Mouse (Mus musculus) MEL (cell line): ENCODE measurements around the gene Trmt1. TPM values are rescaled to one million over a fixed set of nuclear protein-coding genes. Genes with fewer than 3 reads are reported as not detected.
A peak's percentile ranks its signal among the peaks of the same experiment; 100 is the strongest.

ENCODE experiments used
- DNase-seq: peaks from one replicate; pipeline ENCODE4 v3.0.0; 2011; ENCODE audit warnings: low read depth, low spot score
- H3K27ac ChIP-seq: 2 replicates; pipeline ENCODE4 v1.5.1; 2012; ENCODE audit warnings: low read depth, mild to moderate bottlenecking, control low read depth, low read length, moderate library complexity; ENCODE audit not compliant: control insufficient read depth
- H3K27me3 ChIP-seq, 2 experiments: fragments of 150-350 bp in 1 of 2; sonication (generic) in 1 of 2; 2 replicates each; pipeline ENCODE4 v1.6.1; 2012; ENCODE audit warnings: low read length in 2 of 2, mild to moderate bottlenecking in 2 of 2, improper control_type of control experiment in 1 of 2, moderate library complexity in 1 of 2; ENCODE audit not compliant: insufficient read depth in 2 of 2, control insufficient read depth in 1 of 2
- H3K36me3 ChIP-seq, 2 experiments: 2 replicates each; pipeline ENCODE4 v1.6.1; 2012 to 2014; ENCODE audit warnings: low read length in 2 of 2, improper control_type of control experiment in 1 of 2, inconsistent platforms in 1 of 2, mild to moderate bottlenecking in 1 of 2; ENCODE audit not compliant: insufficient read depth in 2 of 2, control insufficient read depth in 1 of 2
- H3K4me1 ChIP-seq, 2 experiments: fragments of 150-350 bp in 1 of 2; sonication (generic) in 1 of 2; 2 replicates each; pipeline ENCODE4 v1.6.1; 2012; ENCODE audit warnings: low read length in 2 of 2, improper control_type of control experiment in 1 of 2, mild to moderate bottlenecking in 1 of 2; ENCODE audit not compliant: insufficient read depth in 2 of 2, control insufficient read depth in 1 of 2
- H3K4me3 ChIP-seq, 2 experiments: fragments of 150-350 bp in 1 of 2; sonication (generic) in 1 of 2; 2 replicates each; pipeline ENCODE4 v1.5.1; 2012; ENCODE audit warnings: low read depth in 2 of 2, low read length in 2 of 2, mild to moderate bottlenecking in 2 of 2, moderate library complexity in 2 of 2, control low read depth in 1 of 2, improper control_type of control experiment in 1 of 2; ENCODE audit not compliant: control insufficient read depth in 1 of 2, insufficient read depth in 1 of 2
- H3K79me2 ChIP-seq: 2 replicates; pipeline ENCODE4 v1.6.1; 2012; ENCODE audit warnings: mild to moderate bottlenecking, low read length, moderate library complexity; ENCODE audit not compliant: control insufficient read depth, poor library complexity, insufficient read depth
- H3K9ac ChIP-seq: 2 replicates; pipeline ENCODE4 v1.6.1; 2012; ENCODE audit warnings: low read depth, mild to moderate bottlenecking, control low read depth, low read length, moderate library complexity; ENCODE audit not compliant: control insufficient read depth, poor library complexity, severe bottlenecking
- H3K9me3 ChIP-seq: fragments of 150-350 bp; sonication (generic); replicated peaks from 2 replicates; pipeline ENCODE4 v1.6.1; 2012; ENCODE audit warnings: mild to moderate bottlenecking, low read length, improper control_type of control experiment, moderate library complexity; ENCODE audit not compliant: insufficient read depth
- BHLHE40 ChIP-seq: IDR thresholded peaks from 2 replicates; pipeline ENCODE4 v1.6.1; 2012; ENCODE audit warnings: low read depth, mild to moderate bottlenecking, inconsistent platforms, low read length, improper control_type of control experiment, borderline replicate concordance
- CHD1 ChIP-seq: IDR thresholded peaks from 2 replicates; pipeline ENCODE4 v1.6.1; 2012; ENCODE audit warnings: low read depth, mild to moderate bottlenecking, inconsistent platforms, low read length, improper control_type of control experiment
- CHD2 ChIP-seq: IDR thresholded peaks from 2 replicates; pipeline ENCODE4 v1.6.1; 2011; ENCODE audit warnings: low read length, improper control_type of control experiment
- CTCF ChIP-seq, 3 experiments: IDR thresholded peaks in 2 of 3; conservative IDR thresholded peaks in 1 of 3; 2 replicates each; pipeline ENCODE4 v1.5.1; 2011 to 2012; ENCODE audit warnings: low read length in 3 of 3, low read depth in 2 of 3, mild to moderate bottlenecking in 2 of 3, improper control_type of control experiment in 1 of 3, inconsistent platforms in 1 of 3, mixed read lengths in 1 of 3, moderate library complexity in 1 of 3; ENCODE audit not compliant: control insufficient read depth in 1 of 3, insufficient read depth in 1 of 3, poor library complexity in 1 of 3, severe bottlenecking in 1 of 3
- ELF1 ChIP-seq: IDR thresholded peaks from 2 replicates; pipeline ENCODE4 v1.6.1; 2014; ENCODE audit warnings: low read depth, mild to moderate bottlenecking, inconsistent platforms, low read length, improper control_type of control experiment, moderate library complexity
- EP300 ChIP-seq, 2 experiments: IDR thresholded peaks; 2 replicates each; pipeline ENCODE4 v1.6.1; 2011; ENCODE audit warnings: improper control_type of control experiment in 2 of 2, low read length in 2 of 2, low read depth in 1 of 2, mild to moderate bottlenecking in 1 of 2
- ETS1 ChIP-seq: IDR thresholded peaks from 2 replicates; pipeline ENCODE4 v1.6.1; 2012; ENCODE audit warnings: low read depth, mild to moderate bottlenecking, inconsistent platforms, low read length, improper control_type of control experiment, moderate library complexity
- MAZ ChIP-seq: IDR thresholded peaks from 2 replicates; pipeline ENCODE4 v1.6.1; 2012; ENCODE audit warnings: low read depth, mild to moderate bottlenecking, inconsistent platforms, low read length, improper control_type of control experiment
- MEF2A ChIP-seq: IDR thresholded peaks from 2 replicates; pipeline ENCODE4 v1.6.1; 2014; ENCODE audit warnings: low read depth, mild to moderate bottlenecking, inconsistent platforms, low read length, improper control_type of control experiment; ENCODE audit not compliant: poor library complexity, insufficient replicate concordance, severe bottlenecking; ENCODE audit errors: extremely low read depth
- MYB ChIP-seq: IDR thresholded peaks from 2 replicates; pipeline ENCODE4 v1.6.1; 2011; ENCODE audit warnings: mild to moderate bottlenecking, low read depth, low read length, improper control_type of control experiment
- MYC ChIP-seq: IDR thresholded peaks from 2 replicates; pipeline ENCODE4 v1.6.1; 2011; ENCODE audit warnings: low read depth, mild to moderate bottlenecking, low read length, improper control_type of control experiment, moderate library complexity
- POLR2AphosphoS2 ChIP-seq: IDR thresholded peaks from 2 replicates; pipeline ENCODE4 v1.6.1; 2011; ENCODE audit warnings: low read length, improper control_type of control experiment
- POLR2AphosphoS5 ChIP-seq: IDR thresholded peaks from 2 replicates; pipeline ENCODE4 v1.6.1; 2012; ENCODE audit warnings: low read depth, borderline replicate concordance, mild to moderate bottlenecking, inconsistent platforms, low read length, moderate library complexity, mixed read lengths
- RCOR1 ChIP-seq: IDR thresholded peaks from 2 replicates; pipeline ENCODE4 v1.6.1; 2012; ENCODE audit warnings: low read depth, mild to moderate bottlenecking, inconsistent platforms, low read length, improper control_type of control experiment
- SIN3A ChIP-seq: IDR thresholded peaks from 2 replicates; pipeline ENCODE4 v1.6.1; 2012; ENCODE audit warnings: low read length, improper control_type of control experiment, inconsistent platforms
- SMC3 ChIP-seq: IDR thresholded peaks from 2 replicates; pipeline ENCODE4 v1.6.1; 2011; ENCODE audit warnings: low read depth, low read length, improper control_type of control experiment
- TBP ChIP-seq: IDR thresholded peaks from 2 replicates; pipeline ENCODE4 v1.8.0; 2011; ENCODE audit warnings: low read depth, low read length, improper control_type of control experiment
- ZC3H11A ChIP-seq: IDR thresholded peaks from 2 replicates; pipeline ENCODE4 v1.6.1; 2012; ENCODE audit warnings: low read depth, mild to moderate bottlenecking, inconsistent platforms, low read length, improper control_type of control experiment
- ZKSCAN1 ChIP-seq: IDR thresholded peaks from 2 replicates; pipeline ENCODE4 v1.6.1; 2012; ENCODE audit warnings: low read depth, mild to moderate bottlenecking, inconsistent platforms, low read length, improper control_type of control experiment, moderate library complexity
- ZNF384 ChIP-seq: IDR thresholded peaks from 2 replicates; pipeline ENCODE4 v1.6.1; 2012; ENCODE audit warnings: low read depth, mild to moderate bottlenecking, inconsistent platforms, low read length, improper control_type of control experiment
- polyA plus RNA-seq, 2 experiments: library from polyadenylated mRNA; stranded (reverse) in 1 of 2; unstranded in 1 of 2; fragments of >175 nt in 1 of 2; fragments of >200 nt in 1 of 2; gene quantifications; 2 replicates each; pipeline versions ENCODE4 v1.2.1 to v1.2.4; 2012; ENCODE audit warnings: low replicate concordance in 2 of 2, low read depth in 1 of 2; ENCODE audit not compliant: insufficient read length in 2 of 2, insufficient read depth in 1 of 2, missing spikeins in 1 of 2
- total RNA-seq: library from RNA; depleted of rRNA; stranded (reverse); fragments of 300-350 nt; gene quantifications from 2 replicates; pipeline ENCODE4 v1.2.3, GENCODE M21; 2012

Trmt1 gene
- total and polyA plus RNA-seq, 3 experiments = 183 to 221 TPM; not detected in 1

DNA sequence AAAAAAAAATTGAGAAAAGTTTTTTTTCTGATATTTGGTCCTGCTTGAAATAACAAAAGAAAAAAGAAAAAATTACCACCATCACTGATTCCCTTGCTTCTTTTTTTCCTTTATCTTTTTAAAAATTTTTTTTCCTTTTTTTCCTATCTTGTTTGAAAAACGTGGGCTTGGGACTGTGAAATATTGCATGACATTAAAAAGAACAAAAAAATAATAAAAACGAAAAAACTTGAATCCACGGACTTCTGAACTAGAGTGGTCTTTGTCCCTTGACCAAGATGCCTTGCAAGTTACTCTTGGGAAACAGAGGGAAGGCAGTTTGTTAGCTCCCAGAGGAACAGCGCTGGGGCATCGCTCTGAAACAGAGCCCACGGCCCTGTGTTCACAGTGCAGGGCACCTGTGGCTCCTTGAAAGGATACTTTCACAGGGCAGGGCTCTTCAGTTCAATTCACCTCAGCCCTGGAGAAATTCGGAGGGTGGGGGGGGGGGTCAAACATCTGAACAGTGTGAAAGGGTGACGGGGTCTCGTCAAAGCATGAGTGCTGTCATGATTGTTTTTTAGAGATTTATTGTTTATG is 46.0 kb upstream of the Trmt1 start:
- Histone ChIP-seq H3K4me1 (peaks cover 7 to 21% of the 10 kb centered on the region in 2 experiments; a peak in 3 of 4 replicates), H3K79me2 (peaks cover 1% of the 10 kb centered on the region; the same call in 1 of the 2 replicates), H3K9me3 (no peaks in the 10 kb centered on the region), H3K9ac (peak overlapping the region; percentile 87), H3K4me3 (peak overlapping the region; percentile 76 to 91), H3K27ac (peak overlapping the region; percentile 72; the same call in 1 of the 2 replicates), H3K27me3 (no peaks in the 10 kb centered on the region), H3K36me3 (peaks cover 0 to 20% of the 10 kb centered on the region in 2 experiments; a peak in 2 of 4 replicates)
- TF ChIP-seq CHD2 (no peak), CTCF (IDR thresholded peaks at IDR 0.05 in 2 of 3, conservative IDR thresholded peaks at IDR 0.05 in 1 of 3; ENCODE audit: control insufficient read depth in 1 of 3, insufficient read depth in 1 of 3, low read depth in 2 of 3, low read length in 3 of 3, poor library complexity in 1 of 3, severe bottlenecking in 1 of 3) (no peak), MAZ (no peak), BHLHE40 (no peak), SIN3A (0 out of 2 replicates have a peak, but pooled peaks have one; percentile 2), MEF2A (no peak), MYC (no peak), ZC3H11A (no peak), CHD1 (0 out of 2 replicates have a peak, but pooled peaks have one; percentile 71), EP300 (IDR thresholded peaks at IDR 0.05; ENCODE audit: low read depth in 1 of 2, low read length in 2 of 2) (no peak), ETS1 (no peak), POLR2AphosphoS2 (no peak), ZNF384 (peak; percentile 43; the same call in 1 of the 2 replicates), SMC3 (no peak), RCOR1 (no peak), MYB (no peak), TBP (no peak), ELF1 (no peak), POLR2AphosphoS5 (no peak), ZKSCAN1 (no peak)
- DNase-seq = peak; percentile 46
